ENCODE assay signal across 8 mouse cellular contexts in genomic region chr1:136136547-136136946, GRCm38 (mm10). TPM values are rescaled to one million over a fixed set of nuclear protein-coding genes. Genes with fewer than 3 reads are reported as not detected.
DNase-seq lines count a peak whose midpoint lies in the region; ATAC-seq and TF ChIP-seq lines count a peak whose summit lies in the region.

No protein-coding gene starts in this region.

- peak overlapping the region; percentile 19; the same call in 1 of the 2 replicates for H3K4me3 ChIP-seq in left cerebral cortex, adult 2 months
- H3K4me3 ChIP-seq in embryonic facial prominence, embryonic 13.5 days, result no peak overlapping the region
- H3K4me3 ChIP-seq in limb, embryonic 12.5 days (replicated peaks), result no peak overlapping the region
- H3K4me3 ChIP-seq in neural tube, embryonic 14.5 days (ENCODE audit: low read depth, low read length), result no peak overlapping the region

- no peak for ATAC-seq in embryonic facial prominence, embryonic 13.5 days (ENCODE audit: insufficient number of reproducible peaks, insufficient read depth, low FRiP score, low TSS enrichment, low read depth)
- ATAC-seq in limb, embryonic 12.5 days (ENCODE audit: insufficient number of reproducible peaks, insufficient read depth, low FRiP score, low TSS enrichment, low read depth), result no peak
- no peak for ATAC-seq in neural tube, embryonic 14.5 days (ENCODE audit: low read depth)

- TF ChIP-seq CTCF in left cerebral cortex, adult 2 months (IDR thresholded peaks at IDR 0.05), result no peak

- H3K36me3 ChIP-seq in embryonic facial prominence, embryonic 13.5 days, result no peaks in the 10 kb centered on the region
- H3K36me3 ChIP-seq in limb, embryonic 12.5 days, result no peaks in the 10 kb centered on the region
- H3K36me3 ChIP-seq in neural tube, embryonic 14.5 days (ENCODE audit: control insufficient read depth, insufficient read depth, low read length), result no peaks in the 10 kb centered on the region

- peak overlapping the region; percentile 97 for H3K27ac ChIP-seq in left cerebral cortex, adult 2 months
- peak overlapping the region; percentile 74; the same call in 1 of the 2 replicates for H3K27ac ChIP-seq in embryonic facial prominence, embryonic 13.5 days
- H3K27ac ChIP-seq in limb, embryonic 12.5 days, result peak overlapping the region; percentile 86
- H3K27ac ChIP-seq in neural tube, embryonic 14.5 days (ENCODE audit: low read depth, low read length), result no peak overlapping the region

- peaks cover 99% of the 10 kb centered on the region for H3K4me1 ChIP-seq in embryonic facial prominence, embryonic 13.5 days
- peaks cover 83% of the 10 kb centered on the region for H3K4me1 ChIP-seq in limb, embryonic 12.5 days (replicated peaks)
- H3K4me1 ChIP-seq in neural tube, embryonic 14.5 days (ENCODE audit: control insufficient read depth, insufficient read depth, low read length), result peaks cover 79% of the 10 kb centered on the region

- no peaks in the 10 kb centered on the region for H3K9me3 ChIP-seq in embryonic facial prominence, embryonic 13.5 days
- H3K9me3 ChIP-seq in limb, embryonic 12.5 days, result no peaks in the 10 kb centered on the region
- H3K9me3 ChIP-seq in neural tube, embryonic 14.5 days (ENCODE audit: control insufficient read depth, low read length), result no peaks in the 10 kb centered on the region

- no peak overlapping the region for H3K4me2 ChIP-seq in embryonic facial prominence, embryonic 13.5 days
- H3K4me2 ChIP-seq in limb, embryonic 12.5 days, result peak overlapping the region; percentile 42
- H3K4me2 ChIP-seq in neural tube, embryonic 14.5 days (ENCODE audit: low read depth, low read length), result peak overlapping the region; percentile 33; the same call in 1 of the 2 replicates

- intact Hi-C loops in left cerebral cortex, adult 2 months (cut with DNase I), result no loop called here

- 29% methylated on average over 4 of the region's 4 CpGs for WGBS in embryonic facial prominence, embryonic 13.5 days
- WGBS in limb, embryonic 12.5 days, result 27% methylated on average over 4 of the region's 4 CpGs
- 52% methylated on average over 4 of the region's 4 CpGs for WGBS in neural tube, embryonic 14.5 days

- no peak overlapping the region for H3K9ac ChIP-seq in embryonic facial prominence, embryonic 13.5 days
- H3K9ac ChIP-seq in limb, embryonic 12.5 days (replicated peaks), result no peak overlapping the region
- H3K9ac ChIP-seq in neural tube, embryonic 14.5 days (replicated peaks; ENCODE audit: low read depth, low read length), result no peak overlapping the region

- no peaks in the 10 kb centered on the region for H3K27me3 ChIP-seq in embryonic facial prominence, embryonic 13.5 days
- no peaks in the 10 kb centered on the region for H3K27me3 ChIP-seq in limb, embryonic 12.5 days
- no peaks in the 10 kb centered on the region for H3K27me3 ChIP-seq in neural tube, embryonic 14.5 days (ENCODE audit: control insufficient read depth, insufficient read depth, low read length)

- no peak for DNase-seq in left cerebral cortex, adult 2 months (ENCODE audit: extremely low spot score in 1 of 2, low spot score in 2 of 2)
- DNase-seq in left cerebral cortex, adult 11 months (ENCODE audit: low spot score), result no peak
- DNase-seq in c-Kit-positive CD71-positive TER-119-positive erythroid progenitor cells, embryonic 14.5 days (ENCODE audit: low spot score), result no peak
- no peak for DNase-seq in thymus, adult 18-20 months
- no peak for DNase-seq in layer of hippocampus, postnatal 10 days (ENCODE audit: low spot score in 2 of 2)

RNA-seq across cellular contexts. Expression of gene Kif21b, which starts 5.4 kb away (rescaled TPM):
- total RNA-seq in left cerebral cortex, adult 2 months (2021), result 10 to 100 TPM; 67.3 to 74.2 TPM
- 4.7 TPM in 2 replicates for polyA plus RNA-seq in embryonic facial prominence, embryonic 13.5 days (2015; fragmentation: Nextera tagmentation; extraction: Ambion mirVana)
- polyA plus RNA-seq in limb, embryonic 12.5 days (2016; fragmentation: Nextera tagmentation; extraction: Ambion mirVana), result 10.6 and 11.4 TPM in 2 replicates
- 43.1 and 54.5 TPM in 2 replicates for polyA plus RNA-seq in neural tube, embryonic 14.5 days (2014; fragmentation: Nextera tagmentation; extraction: Ambion mirVana)
- total RNA-seq in layer of hippocampus, postnatal 10 days (2021), result 100 to 1,000 TPM; 182 to 199 TPM
